Comparison of ENCODE assay signal across 19 mouse cellular contexts in genomic region chr2:42305119-42305518, GRCm38 (mm10).
DNase-seq lines count a peak whose midpoint lies in the region; ATAC-seq lines count a peak whose summit lies in the region.
"Had no signal": no experiment of that assay in that cellular context is flagged by ENCODE, and none has a peak within 500 bp of the region (broad histone marks: within the 10 kb centered on the region; RNA-seq: fewer than 3 reads in every experiment).

No protein-coding gene starts in this region.

- peak; percentile 49 for DNase-seq in retina, embryonic 14.5 days (ENCODE audit: low spot score)
- no peak for DNase-seq in retina, postnatal 1 day
- DNase-seq in midbrain, embryonic 11.5 days (ENCODE audit: low spot score, missing footprints), result no peak
- DNase-seq in cerebellum, postnatal 4 days (ENCODE audit: low spot score in 2 of 2), result no peak
- no peak for DNase-seq in right cerebral cortex, postnatal 14 days
- DNase-seq: cerebellum, adult 8-10 months; gastrocnemius, postnatal 36 days; heart, postnatal 14 days; kidney, adult 8-10 months; kidney, postnatal 36 days; lung, adult 18-20 months; lung, postnatal 14 days; thymus, postnatal 14 days had no signal

- no peak overlapping the region for H3K4me3 ChIP-seq in hindbrain, embryonic 12.5 days
- H3K4me3 ChIP-seq in midbrain, embryonic 11.5 days (ENCODE audit: low read depth, low read length), result no peak overlapping the region
- H3K4me3 ChIP-seq: embryonic facial prominence, embryonic 12.5 days; erythroblast, embryonic 14.5 days; heart, embryonic 12.5 days had no signal

- no peak overlapping the region for H3K27ac ChIP-seq in hindbrain, embryonic 12.5 days
- H3K27ac ChIP-seq in midbrain, embryonic 11.5 days (ENCODE audit: low read depth, low read length), result no peak overlapping the region
- H3K27ac ChIP-seq: embryonic facial prominence, embryonic 12.5 days had no signal

- H3K27me3 ChIP-seq in hindbrain, embryonic 12.5 days, result no peaks in the 10 kb centered on the region
- H3K27me3 ChIP-seq in midbrain, embryonic 11.5 days (ENCODE audit: control insufficient read depth, insufficient read depth, low read length), result no peaks in the 10 kb centered on the region
- H3K27me3 ChIP-seq: embryonic facial prominence, embryonic 12.5 days; heart, embryonic 12.5 days had no signal

- no peak overlapping the region for H3K4me2 ChIP-seq in hindbrain, embryonic 12.5 days (replicated peaks)
- H3K4me2 ChIP-seq in midbrain, embryonic 11.5 days, result no peak overlapping the region
- H3K4me2 ChIP-seq: embryonic facial prominence, embryonic 12.5 days; heart, embryonic 12.5 days; liver, embryonic 11.5 days had no signal

- H3K4me1 ChIP-seq in hindbrain, embryonic 12.5 days, result no peaks in the 10 kb centered on the region
- no peaks in the 10 kb centered on the region for H3K4me1 ChIP-seq in midbrain, embryonic 11.5 days (ENCODE audit: control insufficient read depth, insufficient read depth, low read length)
- H3K4me1 ChIP-seq: embryonic facial prominence, embryonic 12.5 days; heart, embryonic 12.5 days had no signal

- H3K9me3 ChIP-seq in hindbrain, embryonic 12.5 days (replicated peaks), result no peaks in the 10 kb centered on the region
- no peaks in the 10 kb centered on the region for H3K9me3 ChIP-seq in midbrain, embryonic 11.5 days (ENCODE audit: control insufficient read depth, low read length)
- H3K9me3 ChIP-seq: embryonic facial prominence, embryonic 12.5 days; heart, embryonic 12.5 days had no signal

- no peak overlapping the region for H3K9ac ChIP-seq in hindbrain, embryonic 12.5 days
- H3K9ac ChIP-seq in midbrain, embryonic 11.5 days (ENCODE audit: low read length), result no peak overlapping the region
- H3K9ac ChIP-seq: embryonic facial prominence, embryonic 12.5 days; heart, embryonic 12.5 days had no signal

- 48% methylated on average over 4 of the region's 4 CpGs for WGBS in hindbrain, embryonic 12.5 days
- 44% methylated on average over 4 of the region's 4 CpGs for WGBS in midbrain, embryonic 11.5 days

- ATAC-seq in hindbrain, embryonic 12.5 days (ENCODE audit: low FRiP score), result peak; percentile 64; the same call in 1 of the 2 replicates
- ATAC-seq in midbrain, embryonic 11.5 days (ENCODE audit: low FRiP score), result peak; percentile 87
- no peak for ATAC-seq in megakaryocyte progenitor cell, adult 5-6 weeks (replicated peaks; ENCODE audit: poor library complexity)

- H3K36me3 ChIP-seq in hindbrain, embryonic 12.5 days, result no peaks in the 10 kb centered on the region
- H3K36me3 ChIP-seq in midbrain, embryonic 11.5 days (ENCODE audit: control insufficient read depth, insufficient read depth, low read length), result no peaks in the 10 kb centered on the region
- H3K36me3 ChIP-seq: embryonic facial prominence, embryonic 12.5 days; heart, embryonic 12.5 days had no signal
